Mouse (Mus musculus): ENCODE data around the gene Ovol2. TPM values are rescaled to one million over a fixed set of nuclear protein-coding genes. Genes with fewer than 3 reads are reported as not detected.

Gene Ovol2
- polyA plus RNA-seq, 1 experiment from 2014 or later: not detected

DNA sequence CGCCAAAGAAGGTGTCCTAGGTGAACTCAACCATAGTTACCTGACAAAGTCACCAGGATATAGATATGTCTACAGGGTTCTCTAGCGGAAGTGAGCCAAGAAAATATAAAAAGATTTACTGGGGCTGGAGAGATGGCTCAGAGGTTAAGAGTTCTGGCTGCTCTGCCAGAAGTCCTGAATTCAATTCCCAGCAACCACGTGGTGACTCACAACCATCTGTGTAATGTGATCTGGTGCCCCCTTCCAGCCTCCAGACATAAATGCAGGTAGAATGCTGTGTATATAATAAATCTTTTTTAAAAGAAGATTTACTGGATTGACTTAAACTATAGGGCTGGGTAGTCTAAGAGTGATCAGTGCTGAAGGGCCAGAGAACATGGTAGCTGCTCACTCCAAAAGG, 50.5 kb downstream of the Ovol2 start:
- in situ Hi-C loops (cut with MboI; ENCODE audit: low pct_unique_long_range_greater_than_20kb): no loop called here
- H3K27me3 ChIP-seq: no peaks in the 10 kb centered on the region
- POLR2A ChIA-PET: no interaction called here
- ATAC-seq: no peak
- CTCF ChIA-PET: no interaction called here
- no peak for TF ChIP-seq CTCF (IDR thresholded peaks at IDR 0.05)
- DNase-seq (ENCODE audit: low read depth, low spot score): no peak

- DNase-seq (ENCODE audit: low read depth, low spot score) (no peak), ATAC-seq (no peak)
- H3K27me3 ChIP-seq: no peaks in the 10 kb centered on the region
- CTCF ChIA-PET: no interaction called here
- in situ Hi-C loops (cut with MboI; ENCODE audit: low pct_unique_long_range_greater_than_20kb): no loop called here
- POLR2A ChIA-PET: no interaction called here
- no peak for TF ChIP-seq CTCF (IDR thresholded peaks at IDR 0.05)
Observed at GRCm38 (mm10) chr2:144280568-144280967, 51.4 kb downstream of the Ovol2 start.

- ATAC-seq (no peak), DNase-seq (ENCODE audit: low read depth, low spot score) (peak; percentile 38)
- H3K27me3 ChIP-seq: no peaks in the 10 kb centered on the region
- in situ Hi-C loops (cut with MboI; ENCODE audit: low pct_unique_long_range_greater_than_20kb): no loop called here
- ChIA-PET CTCF (no interaction called here), POLR2A (no interaction called here)
- TF ChIP-seq CTCF (IDR thresholded peaks at IDR 0.05): no peak
Observed at GRCm38 (mm10) chr2:144279742-144280141, 52.2 kb downstream of the Ovol2 start.

GRCm38 (mm10) chr2:144276885-144277284, 55.1 kb downstream of the Ovol2 start:
- TF ChIP-seq CTCF (IDR thresholded peaks at IDR 0.05): no peak
- ATAC-seq: no peak
- ChIA-PET POLR2A (interaction anchor here (0.7 kb wide), 1 partner anchor 347 kb away, joined by 3 read pairs; no protein-coding TSS in a partner anchor), CTCF (no interaction called here)
- no peak for DNase-seq (ENCODE audit: low read depth, low spot score)
- in situ Hi-C loops (cut with MboI; ENCODE audit: low pct_unique_long_range_greater_than_20kb): no loop called here
- H3K27me3 ChIP-seq: no peaks in the 10 kb centered on the region

DNA sequence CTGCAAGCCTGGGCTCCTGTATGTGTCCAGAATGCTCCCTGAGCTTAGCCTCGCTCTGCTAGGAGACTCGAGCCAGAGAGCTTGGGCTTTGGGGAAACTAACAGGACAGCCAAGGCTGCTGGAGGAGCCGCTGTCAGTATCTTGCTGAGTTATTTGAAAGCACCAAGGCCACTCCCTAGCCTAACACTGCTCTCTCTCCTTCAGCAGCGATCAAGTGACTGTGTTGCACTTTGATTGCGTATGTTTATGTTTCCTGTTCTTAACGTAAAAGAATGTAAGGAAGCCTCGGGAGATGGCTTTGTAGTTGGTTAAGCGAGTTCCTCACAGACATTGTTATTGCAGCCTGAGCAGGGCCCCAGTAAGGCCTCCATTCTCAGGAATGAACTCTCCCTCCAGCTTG, 57.2 kb downstream of the Ovol2 start:
- ATAC-seq (no peak), DNase-seq (ENCODE audit: low read depth, low spot score) (no peak)
- TF ChIP-seq CTCF (IDR thresholded peaks at IDR 0.05): no peak
- ChIA-PET CTCF (no interaction called here), POLR2A (no interaction called here)
- H3K27me3 ChIP-seq: no peaks in the 10 kb centered on the region
- in situ Hi-C loops (cut with MboI; ENCODE audit: low pct_unique_long_range_greater_than_20kb): no loop called here

DNA sequence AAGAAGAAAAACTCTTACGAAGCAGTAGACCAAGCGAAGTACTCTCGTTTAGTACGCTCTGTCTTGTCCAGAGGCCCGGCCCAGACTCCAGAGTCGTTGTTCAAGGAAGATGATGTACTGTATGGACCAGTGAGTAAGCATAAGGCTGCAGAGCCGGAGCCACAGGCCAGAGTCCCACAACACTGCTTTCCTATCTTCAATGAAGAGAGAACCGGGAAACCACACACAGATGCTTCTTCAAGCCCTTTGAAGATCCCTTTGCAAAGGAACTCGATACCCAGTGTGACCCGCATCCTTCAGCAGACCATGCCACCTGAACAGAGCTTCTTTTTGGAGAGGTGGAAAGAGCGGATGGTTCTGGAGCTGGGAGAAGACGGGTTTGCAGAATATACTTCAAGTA, 59.9 kb downstream of the Ovol2 start:
- ChIA-PET POLR2A (no interaction called here), CTCF (no interaction called here)
- no peak for TF ChIP-seq CTCF (IDR thresholded peaks at IDR 0.05)
- DNase-seq (ENCODE audit: low read depth, low spot score) (no peak), ATAC-seq (no peak)
- no peaks in the 10 kb centered on the region for H3K27me3 ChIP-seq
- in situ Hi-C loops (cut with MboI; ENCODE audit: low pct_unique_long_range_greater_than_20kb): no loop called here

- H3K27me3 ChIP-seq: no peaks in the 10 kb centered on the region
- in situ Hi-C loops (cut with MboI; ENCODE audit: low pct_unique_long_range_greater_than_20kb): no loop called here
- POLR2A ChIA-PET: interaction anchor here (0.6 kb wide), 1 partner anchor 272 kb away, joined by 3 read pairs; no protein-coding TSS in a partner anchor
- ATAC-seq (peak; percentile 94), DNase-seq (ENCODE audit: low read depth, low spot score) (peak; percentile 49)
- CTCF ChIA-PET: no interaction called here
- TF ChIP-seq CTCF (IDR thresholded peaks at IDR 0.05): no peak
Observed at GRCm38 (mm10) chr2:144270507-144271420, 61.2 kb downstream of the Ovol2 start, which contains the start of the genes Mgme1 and Snx5. TSS of gene Mgme1 (plus strand) at chr2:144270663. TSS of gene Snx5 (minus strand) at chr2:144270906.

GRCm38 (mm10) chr2:144269679-144270475, 62.1 kb downstream of the Ovol2 start:
- in situ Hi-C loops (cut with MboI; ENCODE audit: low pct_unique_long_range_greater_than_20kb): no loop called here
- CTCF ChIA-PET: no interaction called here

DNA sequence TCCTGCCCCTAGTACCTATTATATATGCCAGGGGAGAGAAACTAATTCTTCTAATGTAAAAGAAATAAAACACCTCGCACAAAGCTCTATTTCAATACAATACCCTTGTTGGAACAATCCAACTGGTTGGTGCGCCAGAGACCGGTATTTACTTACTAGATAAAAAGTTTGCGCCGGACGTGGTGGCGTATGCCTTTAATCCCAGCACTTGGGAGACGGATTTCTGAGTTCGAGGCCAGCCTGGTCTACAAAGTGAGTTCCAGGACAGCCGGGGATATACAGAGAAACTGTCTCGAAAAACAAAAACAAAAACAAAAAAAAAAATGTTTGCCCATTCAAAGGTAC, 62.7 kb downstream of the Ovol2 start:
- ChIA-PET CTCF (interaction anchor here (1.3 to 1.4 kb wide), 2 partner anchors 50 to 266 kb away, joined by 3 read pairs; no protein-coding TSS in a partner anchor), POLR2A (interaction anchor here (0.6 kb wide), 1 partner anchor 1632 kb away, joined by 3 read pairs; the partner anchor contains the start of gene Naa20)
- DNase-seq (ENCODE audit: low read depth, low spot score) (no peak), ATAC-seq (no peak)
- no peaks in the 10 kb centered on the region for H3K27me3 ChIP-seq
- TF ChIP-seq CTCF (IDR thresholded peaks at IDR 0.05): no peak
- in situ Hi-C loops (cut with MboI; ENCODE audit: low pct_unique_long_range_greater_than_20kb): no loop called here

More at GRCm38 (mm10) chr2:144269679-144270475, 62.1 kb downstream of the Ovol2 start:
- POLR2A ChIA-PET: interaction anchor here (0.6 kb wide), 1 partner anchor 271 kb away, joined by 3 read pairs; no protein-coding TSS in a partner anchor
- no peaks in the 10 kb centered on the region for H3K27me3 ChIP-seq
- ATAC-seq (no peak), DNase-seq (ENCODE audit: low read depth, low spot score) (no peak)
- no peak for TF ChIP-seq CTCF (IDR thresholded peaks at IDR 0.05)

DNA sequence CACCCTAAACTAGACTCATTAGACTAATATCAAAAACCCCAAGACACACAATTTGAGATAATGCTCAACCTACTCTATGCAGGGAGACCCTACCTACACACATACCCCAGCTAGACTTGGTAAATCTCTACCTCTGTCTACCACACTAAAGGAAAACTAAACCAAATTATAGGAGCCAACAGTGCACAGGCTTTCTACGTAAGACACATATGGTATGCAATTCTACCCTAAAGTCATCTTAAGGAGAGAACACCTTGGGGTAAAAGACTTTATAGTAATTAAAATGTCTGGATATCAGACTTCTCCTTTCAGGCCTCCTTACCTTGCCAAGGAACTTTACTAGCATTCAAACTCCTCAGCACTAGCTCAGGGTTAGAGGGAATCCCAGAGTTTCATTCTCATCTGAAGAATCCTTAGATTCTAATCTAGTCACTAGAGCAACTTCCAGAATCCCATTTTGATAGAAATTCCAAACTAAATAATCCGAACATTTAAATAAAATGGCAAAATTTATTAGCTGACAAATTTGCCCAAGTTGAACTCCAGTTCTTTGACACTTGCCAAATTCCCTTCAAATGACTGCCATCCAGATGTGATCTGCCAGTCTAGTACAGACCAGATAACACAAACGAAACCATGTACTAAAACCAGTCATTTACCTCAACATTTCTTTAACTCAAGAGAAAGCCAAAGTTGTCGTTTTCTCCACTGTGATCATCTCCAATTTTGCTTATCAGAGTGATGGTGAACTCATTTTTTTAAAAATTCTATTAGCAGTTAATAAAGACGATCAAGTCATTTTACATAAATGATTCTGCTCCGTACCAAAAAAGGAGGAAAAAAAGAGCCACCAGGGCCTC, 63.3 kb downstream of the Ovol2 start:
- H3K27me3 ChIP-seq: no peaks in the 10 kb centered on the region
- DNase-seq (ENCODE audit: low read depth, low spot score) (no peak), ATAC-seq (no peak)
- in situ Hi-C loops (cut with MboI; ENCODE audit: low pct_unique_long_range_greater_than_20kb): no loop called here
- ChIA-PET POLR2A (interaction anchor here (0.6 kb wide), 1 partner anchor 1633 kb away, joined by 3 read pairs; the partner anchor contains the start of gene Naa20), CTCF (interaction anchor here (1.3 to 1.4 kb wide), 2 partner anchors 50 to 266 kb away, joined by 3 read pairs; no protein-coding TSS in a partner anchor)
- TF ChIP-seq CTCF (IDR thresholded peaks at IDR 0.05): no peak

Measured in Patski (cell line).